ENCODE assay signal across 23 mouse cellular contexts in the genomic region with DNA sequence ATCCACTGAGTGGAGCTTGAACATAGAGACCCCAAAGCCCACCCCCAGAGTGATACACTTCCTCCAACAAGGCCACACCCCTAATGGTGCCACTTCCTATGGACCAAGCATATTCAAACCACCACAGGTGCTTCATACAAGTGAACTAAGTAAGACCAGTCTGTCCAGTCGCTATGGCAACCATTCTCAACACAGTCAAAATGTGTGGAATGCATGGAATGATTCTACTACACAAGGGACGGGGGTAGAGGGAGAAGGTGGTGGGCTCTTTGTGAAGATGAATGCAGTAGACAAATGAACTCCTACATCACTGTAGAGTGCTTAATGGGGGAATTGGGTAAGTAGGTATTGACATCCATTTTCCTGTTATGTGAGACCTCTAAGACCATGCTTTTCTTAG.
DNase-seq lines count a peak whose midpoint lies in the region; ATAC-seq lines count a peak whose summit lies in the region.
"Had no signal": no experiment of that assay in that cellular context is flagged by ENCODE, and none has a peak within 500 bp of the region (broad histone marks: within the 10 kb centered on the region; RNA-seq: fewer than 3 reads in every experiment).

No protein-coding gene starts in this region.

- H3K36me3 ChIP-seq in embryonic facial prominence, embryonic 11.5 days (replicated peaks; ENCODE audit: control insufficient read depth, insufficient read depth, low read depth, low read length): no peaks in the 10 kb centered on the region
- H3K36me3 ChIP-seq in embryonic facial prominence, embryonic 10.5 days (replicated peaks): no peaks in the 10 kb centered on the region
- H3K36me3 ChIP-seq in midbrain, embryonic 11.5 days (ENCODE audit: control insufficient read depth, insufficient read depth, low read length): no peaks in the 10 kb centered on the region
- H3K36me3 ChIP-seq in midbrain, embryonic 15.5 days (replicated peaks): no peaks in the 10 kb centered on the region
- H3K36me3 ChIP-seq: forebrain, embryonic 15.5 days; heart, embryonic 15.5 days; hindbrain, embryonic 10.5 days; intestine, embryonic 15.5 days had no signal

- 61% methylated on average over 2 of the region's 2 CpGs for WGBS in embryonic facial prominence, embryonic 11.5 days
- 62% methylated on average over 2 of the region's 2 CpGs for WGBS in embryonic facial prominence, embryonic 10.5 days
- 54% methylated on average over 2 of the region's 2 CpGs for WGBS in midbrain, embryonic 11.5 days
- 55% methylated on average over 2 of the region's 2 CpGs for whole genome bisulfite sequencing in midbrain, embryonic 15.5 days

- H3K27me3 ChIP-seq in embryonic facial prominence, embryonic 11.5 days (ENCODE audit: control insufficient read depth, insufficient read depth, low read length): no peaks in the 10 kb centered on the region
- H3K27me3 ChIP-seq in embryonic facial prominence, embryonic 10.5 days (replicated peaks; ENCODE audit: low read depth, poor library complexity, severe bottlenecking): no peaks in the 10 kb centered on the region
- no peaks in the 10 kb centered on the region for H3K27me3 ChIP-seq in midbrain, embryonic 11.5 days (ENCODE audit: control insufficient read depth, insufficient read depth, low read length)
- H3K27me3 ChIP-seq in midbrain, embryonic 15.5 days (replicated peaks): no peaks in the 10 kb centered on the region
- H3K27me3 ChIP-seq: forebrain, embryonic 15.5 days; heart, embryonic 15.5 days; intestine, embryonic 15.5 days had no signal

- no peak overlapping the region for H3K27ac ChIP-seq in embryonic facial prominence, embryonic 11.5 days (replicated peaks; ENCODE audit: low read depth, low read length)
- no peak overlapping the region for H3K27ac ChIP-seq in embryonic facial prominence, embryonic 10.5 days (replicated peaks)
- H3K27ac ChIP-seq in midbrain, embryonic 11.5 days (ENCODE audit: low read depth, low read length): no peak overlapping the region
- no peak overlapping the region for H3K27ac ChIP-seq in midbrain, embryonic 15.5 days
- H3K27ac ChIP-seq: forebrain, embryonic 15.5 days; heart, adult 2 months; heart, embryonic 15.5 days; hindbrain, embryonic 10.5 days; hindbrain, embryonic 14.5 days; intestine, embryonic 15.5 days had no signal

- DNase-seq in embryonic facial prominence, embryonic 11.5 days (ENCODE audit: low spot score): peak; percentile 40
- DNase-seq in embryonic facial prominence, embryonic 10.5 days (ENCODE audit: low spot score): no peak
- peak; percentile 81 for DNase-seq in midbrain, embryonic 11.5 days (ENCODE audit: low spot score, missing footprints)
- peak; percentile 39 for DNase-seq in embryo, embryonic 10.5 days (ENCODE audit: low spot score)
- no peak for DNase-seq in layer of hippocampus, postnatal 36 days
- DNase-seq: adrenal gland, adult 2 months; adrenal gland, postnatal 25 days; cerebellum, adult 8-10 months; cerebellum, postnatal 25 days; gastrocnemius, postnatal 10 days; heart, adult 2 months; heart, postnatal 14 days; kidney, adult 18-20 months had no signal

- no peak overlapping the region for H3K4me2 ChIP-seq in embryonic facial prominence, embryonic 11.5 days (ENCODE audit: low read depth, low read length)
- H3K4me2 ChIP-seq in midbrain, embryonic 11.5 days: no peak overlapping the region
- no peak overlapping the region for H3K4me2 ChIP-seq in midbrain, embryonic 15.5 days
- H3K4me2 ChIP-seq: forebrain, embryonic 15.5 days; heart, embryonic 11.5 days; heart, embryonic 15.5 days; hindbrain, embryonic 14.5 days; intestine, embryonic 15.5 days had no signal

- ATAC-seq in embryonic facial prominence, embryonic 11.5 days (replicated peaks; ENCODE audit: insufficient number of reproducible peaks, low FRiP score, low TSS enrichment, low read depth): peak; percentile 44; the same call in 1 of the 2 replicates
- ATAC-seq in midbrain, embryonic 11.5 days (ENCODE audit: low FRiP score): peak; percentile 54; the same call in 1 of the 2 replicates
- ATAC-seq in midbrain, embryonic 15.5 days (replicated peaks): no peak
- ATAC-seq in cerebellum, adult (ENCODE audit: insufficient number of reproducible peaks, low FRiP score, low TSS enrichment): no peak
- no peak for ATAC-seq in megakaryocyte-erythroid progenitor cell, adult 5-6 weeks (replicated peaks; ENCODE audit: low FRiP score, low TSS enrichment, poor library complexity, severe bottlenecking)
- ATAC-seq: activated CD4-positive, CD25-positive, alpha-beta regulatory T cell, adult 4 months; forebrain, embryonic 15.5 days; intestine, embryonic 15.5 days had no signal

- H3K9ac ChIP-seq in embryonic facial prominence, embryonic 11.5 days (replicated peaks; ENCODE audit: low read length): no peak overlapping the region
- no peak overlapping the region for H3K9ac ChIP-seq in midbrain, embryonic 11.5 days (ENCODE audit: low read length)
- no peak overlapping the region for H3K9ac ChIP-seq in midbrain, embryonic 15.5 days
- H3K9ac ChIP-seq: forebrain, embryonic 15.5 days; heart, embryonic 15.5 days; hindbrain, embryonic 14.5 days; intestine, embryonic 15.5 days had no signal

- H3K9me3 ChIP-seq in embryonic facial prominence, embryonic 11.5 days (replicated peaks; ENCODE audit: control insufficient read depth, low read length): no peaks in the 10 kb centered on the region
- H3K9me3 ChIP-seq in embryonic facial prominence, embryonic 10.5 days: no peaks in the 10 kb centered on the region
- no peaks in the 10 kb centered on the region for H3K9me3 ChIP-seq in midbrain, embryonic 11.5 days (ENCODE audit: control insufficient read depth, low read length)
- H3K9me3 ChIP-seq in midbrain, embryonic 15.5 days: no peaks in the 10 kb centered on the region
- H3K9me3 ChIP-seq: forebrain, embryonic 15.5 days; heart, embryonic 15.5 days; hindbrain, embryonic 10.5 days; intestine, embryonic 15.5 days had no signal

- H3K4me3 ChIP-seq in embryonic facial prominence, embryonic 11.5 days (ENCODE audit: low read depth, low read length): no peak overlapping the region
- H3K4me3 ChIP-seq in embryonic facial prominence, embryonic 10.5 days: no peak overlapping the region
- H3K4me3 ChIP-seq in midbrain, embryonic 11.5 days (ENCODE audit: low read depth, low read length): no peak overlapping the region
- H3K4me3 ChIP-seq in midbrain, embryonic 15.5 days: no peak overlapping the region
- H3K4me3 ChIP-seq: forebrain, embryonic 15.5 days; heart, adult 2 months; heart, embryonic 15.5 days; hindbrain, embryonic 10.5 days; intestine, embryonic 15.5 days had no signal

- H3K4me1 ChIP-seq in embryonic facial prominence, embryonic 11.5 days (ENCODE audit: control insufficient read depth, insufficient read depth, low read length): no peaks in the 10 kb centered on the region
- H3K4me1 ChIP-seq in embryonic facial prominence, embryonic 10.5 days: no peaks in the 10 kb centered on the region
- no peaks in the 10 kb centered on the region for H3K4me1 ChIP-seq in midbrain, embryonic 11.5 days (ENCODE audit: control insufficient read depth, insufficient read depth, low read length)
- no peaks in the 10 kb centered on the region for H3K4me1 ChIP-seq in midbrain, embryonic 15.5 days
- H3K4me1 ChIP-seq: forebrain, embryonic 15.5 days; heart, embryonic 15.5 days; intestine, embryonic 15.5 days had no signal

Comparison
In these comparisons a context has a peak if more than half of its experiments do, and no peak if none do; other contexts are left out.
1. ATAC-seq: peak in embryonic facial prominence, embryonic 11.5 days (single experiment) and midbrain, embryonic 11.5 days (single experiment); none in midbrain, embryonic 15.5 days (single experiment), cerebellum, adult (single experiment) and megakaryocyte-erythroid progenitor cell, adult 5-6 weeks (single experiment).
2. DNase-seq: peak in embryonic facial prominence, embryonic 11.5 days (single experiment), midbrain, embryonic 11.5 days (single experiment) and embryo, embryonic 10.5 days (single experiment); none in embryonic facial prominence, embryonic 10.5 days (single experiment) and layer of hippocampus, postnatal 36 days (0 of 2).